Mouse (Mus musculus): ENCODE results near the gene A830018L16Rik. TPM values are rescaled to one million over a fixed set of nuclear protein-coding genes. Genes with fewer than 3 reads are reported as not detected.
"Not testable (repeated sequence)": the region's sequence is repeated elsewhere in the genome, so short reads cannot be mapped to it uniquely, and the experiment has no call there.

The A830018L16Rik gene
- not detected in 2 replicates for total RNA-seq (2014; fragmentation: Nextera tagmentation)
- not detected in 2 replicates for total RNA-seq (2017)

- peak; percentile 84 for ATAC-seq (replicated peaks; ENCODE audit: poor library complexity, severe bottlenecking)
Measured at GRCm38 (mm10) chr1:11413894-11414556, at the start of gene A830018L16Rik. Gene A830018L16Rik, plus strand, starts transcription at chr1:11414105.

- ATAC-seq (replicated peaks; ENCODE audit: poor library complexity, severe bottlenecking): no peak
Measured at GRCm38 (mm10) chr1:11385846-11386245, 28.1 kb upstream of the A830018L16Rik start.

GRCm38 (mm10) chr1:11395408-11395807 is 18.5 kb upstream of the A830018L16Rik start:
- ATAC-seq (replicated peaks; ENCODE audit: poor library complexity, severe bottlenecking): no peak

GRCm38 (mm10) chr1:11395996-11396736 is 17.7 kb upstream of the A830018L16Rik start:
- ATAC-seq (replicated peaks; ENCODE audit: poor library complexity, severe bottlenecking): no peak

GRCm38 (mm10) chr1:11401159-11401558 is 12.7 kb upstream of the A830018L16Rik start:
- no peak for ATAC-seq (replicated peaks; ENCODE audit: poor library complexity, severe bottlenecking)

- no peak for ATAC-seq (replicated peaks; ENCODE audit: poor library complexity, severe bottlenecking)
Measured at GRCm38 (mm10) chr1:11405527-11405926, 8.4 kb upstream of the A830018L16Rik start.

GRCm38 (mm10) chr1:11406026-11406425 is 7.9 kb upstream of the A830018L16Rik start:
- ATAC-seq (replicated peaks; ENCODE audit: poor library complexity, severe bottlenecking): no peak

GRCm38 (mm10) chr1:11414560-11414959 is 655 bp downstream of the A830018L16Rik start:
- no peak for ATAC-seq (replicated peaks; ENCODE audit: poor library complexity, severe bottlenecking)

GRCm38 (mm10) chr1:11427310-11427709 is 13.4 kb downstream of the A830018L16Rik start:
- ATAC-seq (replicated peaks; ENCODE audit: poor library complexity, severe bottlenecking): no peak

GRCm38 (mm10) chr1:11458353-11458752 is 44.4 kb downstream of the A830018L16Rik start:
- no peak for ATAC-seq (replicated peaks; ENCODE audit: poor library complexity, severe bottlenecking)

GRCm38 (mm10) chr1:11466325-11466724 is 52.4 kb downstream of the A830018L16Rik start:
- no peak for ATAC-seq (replicated peaks; ENCODE audit: poor library complexity, severe bottlenecking)

GRCm38 (mm10) chr1:11467065-11467643 is 53.2 kb downstream of the A830018L16Rik start:
- ATAC-seq (replicated peaks; ENCODE audit: poor library complexity, severe bottlenecking): no peak

- ATAC-seq (replicated peaks; ENCODE audit: poor library complexity, severe bottlenecking): no peak
Measured at GRCm38 (mm10) chr1:11492936-11493335, 79.0 kb downstream of the A830018L16Rik start.

- ATAC-seq (replicated peaks; ENCODE audit: poor library complexity, severe bottlenecking): no peak
Measured at GRCm38 (mm10) chr1:11501556-11501955, 87.7 kb downstream of the A830018L16Rik start.

GRCm38 (mm10) chr1:11549810-11550209 is 135.9 kb downstream of the A830018L16Rik start:
- ATAC-seq (replicated peaks; ENCODE audit: poor library complexity, severe bottlenecking): not testable (repeated sequence)

- no peak; the same call in 1 of the 2 replicates for ATAC-seq (replicated peaks; ENCODE audit: poor library complexity, severe bottlenecking)
Measured at GRCm38 (mm10) chr1:11565309-11565708, 151.4 kb downstream of the A830018L16Rik start.

GRCm38 (mm10) chr1:11566730-11567129 is 152.8 kb downstream of the A830018L16Rik start:
- ATAC-seq (replicated peaks; ENCODE audit: poor library complexity, severe bottlenecking): no peak

GRCm38 (mm10) chr1:11567300-11567885 is 153.5 kb downstream of the A830018L16Rik start:
- no peak for ATAC-seq (replicated peaks; ENCODE audit: poor library complexity, severe bottlenecking)

- ATAC-seq (replicated peaks; ENCODE audit: poor library complexity, severe bottlenecking): no peak
Measured at GRCm38 (mm10) chr1:11570274-11570673, 156.4 kb downstream of the A830018L16Rik start.

- no peak for ATAC-seq (replicated peaks; ENCODE audit: poor library complexity, severe bottlenecking)
Measured at GRCm38 (mm10) chr1:11573462-11573861, 159.6 kb downstream of the A830018L16Rik start.

GRCm38 (mm10) chr1:11580026-11580425 is 166.1 kb downstream of the A830018L16Rik start:
- no peak for ATAC-seq (replicated peaks; ENCODE audit: poor library complexity, severe bottlenecking)
